Mouse (Mus musculus) NIH3T3 (cell line): ENCODE measurements around the gene Sele.

Experiments used
- DNase-seq: peaks from one replicate; pipeline ENCODE4 v3.0.0-alpha.2; 2012; ENCODE audit warnings: low read depth

The Sele gene

DNA sequence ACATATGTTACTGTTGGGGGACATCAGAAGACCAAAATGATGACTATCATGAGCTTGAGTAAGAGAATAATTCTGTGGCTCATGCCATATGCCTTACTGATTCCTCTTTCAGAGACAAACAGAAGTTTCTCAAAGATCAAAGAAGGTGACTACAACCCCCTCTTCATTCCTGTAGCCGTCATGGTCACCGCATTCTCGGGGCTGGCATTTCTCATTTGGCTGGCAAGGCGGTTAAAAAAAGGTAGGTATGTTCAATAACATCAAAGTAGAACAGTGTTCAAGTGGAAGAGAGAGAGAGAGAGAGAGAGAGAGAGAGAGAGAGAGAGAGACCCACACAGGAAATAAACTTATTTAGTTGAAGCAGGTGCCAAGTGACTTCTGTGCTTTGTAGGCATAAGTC lies 24.0 kb downstream of the Sele start:
- DNase-seq: no peak

DNA sequence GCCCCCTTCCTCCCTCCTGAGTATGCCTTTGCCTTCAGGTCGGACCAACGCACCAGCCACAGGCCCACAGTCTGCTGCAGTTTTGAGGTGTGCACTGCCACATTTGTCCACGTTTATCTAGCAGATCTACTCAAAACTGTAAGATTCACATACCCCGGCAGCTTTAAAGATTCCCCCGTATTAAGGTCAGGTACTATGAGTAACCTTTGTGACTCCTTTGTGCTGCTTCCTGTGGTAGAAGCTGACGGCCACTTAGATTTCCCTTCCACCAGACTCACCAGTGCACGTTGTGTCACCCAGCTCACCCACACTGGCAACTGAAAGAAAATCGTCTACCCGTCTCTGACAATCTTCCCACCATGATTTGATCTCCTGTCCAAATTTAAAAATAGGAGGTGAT lies 25.1 kb downstream of the Sele start:
- no peak for DNase-seq

DNA sequence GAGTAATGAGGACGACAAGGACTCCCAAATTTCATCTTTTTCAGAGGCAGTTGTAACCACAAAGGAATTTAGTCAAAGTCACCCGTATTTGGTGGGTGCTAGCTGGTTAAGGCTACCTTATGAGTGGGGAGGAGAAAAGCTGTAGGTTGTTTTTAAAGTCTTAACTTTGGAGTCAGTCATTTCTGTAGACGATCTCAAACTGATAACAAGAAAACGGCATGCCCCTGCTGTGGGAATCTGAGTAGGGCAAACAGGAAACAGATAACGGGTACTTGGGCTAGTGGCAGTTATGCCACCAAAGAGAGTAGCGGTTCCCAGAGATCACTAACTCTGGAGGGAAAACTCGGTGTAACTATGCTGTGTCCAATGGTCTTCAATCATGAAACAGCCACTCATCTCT lies 25.8 kb downstream of the Sele start:
- DNase-seq: no peak

DNA sequence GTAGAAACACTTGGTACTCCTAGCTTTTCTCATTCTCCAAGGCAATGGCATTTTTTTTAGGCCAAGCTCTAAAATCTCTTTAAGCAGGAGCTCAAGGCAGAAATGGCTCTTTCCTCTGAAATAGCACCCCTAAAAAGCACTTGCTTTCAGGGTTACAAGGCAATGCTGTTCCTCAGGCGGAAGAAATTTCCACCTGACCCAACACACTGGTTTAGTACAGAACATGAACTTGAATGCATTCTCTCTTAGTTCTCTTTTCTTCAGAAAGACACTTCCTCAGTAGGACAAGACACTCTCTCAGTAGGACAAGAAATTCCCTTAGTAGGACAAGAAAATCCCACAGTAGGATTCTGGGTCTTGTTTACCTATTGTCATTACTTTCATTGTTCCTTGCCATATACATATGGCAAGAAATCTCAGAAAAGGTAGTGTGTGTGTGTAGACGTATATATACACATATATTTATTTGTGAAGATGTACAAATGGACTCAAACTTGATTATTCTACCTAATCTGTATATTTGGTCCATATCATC lies 26.6 kb downstream of the Sele start:
- no peak for DNase-seq

DNA sequence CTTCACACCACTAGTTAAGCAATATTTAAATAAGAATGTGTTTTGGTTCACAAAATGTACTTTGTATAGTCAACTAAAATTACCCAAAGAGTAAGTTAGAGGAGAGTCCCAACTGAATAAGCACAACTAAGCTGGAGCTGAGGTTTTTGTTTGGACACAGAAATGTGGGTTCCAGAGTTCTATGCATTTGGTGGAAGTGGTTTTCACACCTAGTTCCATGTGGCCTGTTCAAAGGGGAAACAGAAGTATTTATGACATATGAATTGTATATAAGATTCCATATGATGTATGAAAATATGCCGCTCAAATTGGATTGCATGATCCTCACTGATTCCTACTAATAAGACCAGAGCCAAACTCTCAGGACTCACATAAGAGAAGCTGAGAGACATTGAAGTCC lies 27.4 kb downstream of the Sele start:
- DNase-seq: no peak

DNA sequence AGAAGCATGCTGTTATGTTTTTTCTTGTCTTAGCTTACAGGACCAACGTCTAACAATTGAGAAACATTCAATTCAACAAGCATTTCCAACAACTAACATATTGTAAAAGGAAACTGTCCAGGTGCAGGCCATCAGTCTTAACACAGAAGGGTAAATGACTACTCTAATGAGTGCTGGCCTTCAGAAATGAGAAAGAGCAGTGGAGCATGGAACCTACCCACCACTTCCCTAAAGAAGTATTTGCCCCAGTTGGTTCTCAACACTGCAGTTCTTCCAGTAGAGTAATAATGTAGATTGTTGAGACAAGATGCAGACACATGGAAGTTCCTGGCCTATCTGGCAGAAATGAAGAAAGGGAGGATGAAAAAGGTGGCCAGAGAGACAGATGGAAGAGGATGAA lies 28.4 kb downstream of the Sele start:
- DNase-seq: no peak

DNA sequence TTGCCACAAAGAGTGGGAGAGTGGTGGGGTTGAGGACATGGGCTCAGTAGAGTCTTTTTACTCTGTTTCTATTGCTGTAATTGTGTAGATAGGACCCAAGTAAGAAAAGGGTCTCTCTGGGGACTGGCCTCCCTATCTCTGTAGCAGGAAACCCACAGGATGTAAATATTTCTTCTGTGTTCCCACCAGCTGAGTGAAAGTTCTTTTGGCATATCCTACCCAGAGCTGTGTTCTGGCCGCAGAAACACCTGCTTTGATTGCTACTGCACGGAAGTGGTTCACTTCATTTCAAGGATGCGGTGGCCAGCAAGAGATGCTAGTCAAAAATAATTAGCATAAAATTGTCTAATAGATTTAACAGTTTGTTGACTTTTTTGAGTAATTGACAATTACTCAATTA lies 29.0 kb downstream of the Sele start:
- no peak for DNase-seq

DNA sequence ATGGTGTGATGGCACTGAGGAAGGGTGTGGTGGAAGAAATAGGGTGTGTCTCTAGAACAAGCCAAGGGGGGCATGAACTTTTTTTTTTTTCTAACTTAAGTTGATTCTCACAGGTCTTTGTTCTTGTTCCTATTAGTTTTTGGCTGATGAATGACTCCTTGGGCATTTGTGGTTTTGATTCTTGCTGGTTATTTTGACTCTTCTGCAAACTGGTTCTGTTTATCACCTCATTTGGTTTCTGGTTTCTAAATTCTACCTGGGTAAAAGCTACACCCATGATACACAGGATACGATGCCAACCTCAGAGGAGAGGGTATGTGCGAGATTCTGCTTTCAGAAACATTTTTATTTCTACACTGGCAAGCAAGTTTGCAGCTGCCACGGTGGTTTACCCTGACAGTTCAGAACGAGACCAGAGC lies 30.3 kb downstream of the Sele start:
- no peak for DNase-seq

DNA sequence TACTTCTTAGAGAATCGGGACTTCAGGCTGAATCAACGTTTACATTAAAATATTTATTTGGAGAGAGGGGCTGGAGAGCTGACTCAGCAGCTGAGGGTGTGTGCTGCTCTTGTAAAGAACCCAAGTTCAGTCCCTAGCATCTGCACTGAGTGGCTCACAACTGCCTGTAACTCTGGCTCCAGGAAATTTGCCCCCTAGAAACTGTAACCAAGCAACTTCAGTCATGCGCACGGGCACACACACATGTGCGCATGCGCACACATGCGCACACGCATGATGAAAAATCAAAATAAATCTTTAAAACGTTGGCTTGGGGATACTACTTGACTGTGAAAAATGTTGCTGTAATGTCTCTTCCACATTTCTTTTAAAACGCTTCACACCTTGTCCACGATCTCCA lies 31.1 kb downstream of the Sele start:
- DNase-seq: no peak

DNA sequence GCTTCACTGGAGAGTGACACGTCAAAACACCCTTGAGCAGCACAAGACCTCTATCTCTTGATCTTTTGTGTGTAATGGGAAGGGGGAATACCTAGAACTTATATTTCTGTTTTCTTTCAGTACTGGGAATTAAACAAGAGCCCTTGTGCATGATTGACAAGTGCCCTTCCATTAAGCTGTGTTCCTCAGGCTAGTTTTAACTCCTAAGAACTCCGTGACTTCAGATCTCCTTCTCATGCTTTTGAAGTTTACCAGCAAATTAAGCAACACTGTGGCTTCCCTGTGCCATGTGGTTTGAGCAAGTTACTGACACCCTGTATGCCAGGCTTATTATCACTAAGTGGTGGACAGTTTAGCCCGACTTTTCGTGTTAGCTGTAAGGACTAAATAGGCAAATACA lies 35.0 kb downstream of the Sele start:
- DNase-seq: no peak

DNA sequence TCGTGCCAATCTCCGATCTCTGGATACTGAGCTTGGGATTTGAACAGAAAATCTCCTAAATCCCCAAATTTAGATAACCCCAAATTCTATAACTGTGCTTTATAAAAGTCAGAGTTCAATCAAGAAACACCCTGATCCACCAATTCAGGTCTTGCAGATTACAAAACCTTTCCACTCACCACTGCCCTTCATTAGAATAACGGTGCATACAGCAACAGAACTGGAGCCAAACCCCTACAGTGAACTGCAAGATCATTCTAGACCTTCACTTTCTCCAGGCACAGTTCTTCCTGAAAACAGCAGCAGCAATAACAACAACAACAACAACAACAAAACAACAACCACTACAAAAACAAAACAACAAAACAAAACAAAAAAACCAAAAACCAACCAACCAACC lies 38.8 kb downstream of the Sele start:
- no peak for DNase-seq

DNA sequence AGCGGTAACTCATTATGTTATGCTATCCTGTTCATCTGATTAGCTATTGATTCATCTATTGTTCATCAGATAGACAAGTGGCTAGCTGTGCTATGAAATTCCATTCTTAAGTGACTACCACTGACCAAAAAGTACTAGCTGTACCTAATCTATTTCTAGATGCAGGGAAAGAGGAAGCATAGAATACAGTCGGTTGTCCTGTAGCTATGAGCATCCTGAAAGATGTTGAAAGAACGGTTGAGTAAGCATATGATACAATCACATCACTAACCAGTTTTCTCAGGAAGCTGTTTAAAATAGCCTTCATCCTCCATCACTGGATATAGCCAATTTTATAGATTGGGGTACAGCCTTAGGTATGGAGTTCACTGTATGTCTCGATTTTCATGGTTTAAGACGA lies 39.8 kb downstream of the Sele start:
- DNase-seq: no peak

DNA sequence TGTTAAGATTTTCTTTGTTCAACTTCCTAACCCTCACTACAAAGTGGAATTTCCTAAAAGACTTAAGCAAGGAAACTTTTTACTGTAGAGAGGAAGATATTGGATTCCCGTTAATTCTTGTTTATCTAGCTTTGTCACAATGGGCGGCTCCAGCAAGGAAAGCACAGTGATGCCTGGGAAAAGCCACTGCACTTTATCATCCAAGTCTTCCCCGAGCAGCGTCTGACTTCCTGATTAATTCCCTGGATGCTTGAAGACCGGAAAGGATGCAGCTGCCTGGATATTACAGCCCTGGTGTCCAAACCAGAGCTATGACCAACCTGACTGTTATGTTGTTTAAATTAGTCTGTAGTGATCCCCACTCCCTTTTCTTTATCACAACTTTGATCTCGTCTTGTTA lies 48.7 kb downstream of the Sele start:
- no peak for DNase-seq

DNA sequence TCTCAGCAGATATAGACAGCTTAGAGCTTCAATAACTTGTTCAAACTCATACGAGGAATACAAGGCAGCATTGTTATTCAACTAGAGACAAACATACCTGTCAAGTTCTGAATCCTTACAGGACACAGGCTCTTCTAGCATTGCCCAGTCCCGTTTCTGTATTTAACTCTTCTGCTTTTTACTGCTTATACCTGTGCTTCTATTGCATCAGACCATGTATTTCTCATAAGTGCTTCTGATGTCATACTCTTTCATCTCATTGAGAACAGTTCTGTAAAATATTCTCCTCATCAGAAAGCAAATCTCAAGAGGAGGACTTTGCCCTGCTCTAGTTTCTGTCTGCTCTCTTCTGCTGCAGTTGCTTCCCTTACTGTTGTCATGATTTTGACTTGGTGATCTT lies 49.9 kb downstream of the Sele start:
- DNase-seq: no peak

DNA sequence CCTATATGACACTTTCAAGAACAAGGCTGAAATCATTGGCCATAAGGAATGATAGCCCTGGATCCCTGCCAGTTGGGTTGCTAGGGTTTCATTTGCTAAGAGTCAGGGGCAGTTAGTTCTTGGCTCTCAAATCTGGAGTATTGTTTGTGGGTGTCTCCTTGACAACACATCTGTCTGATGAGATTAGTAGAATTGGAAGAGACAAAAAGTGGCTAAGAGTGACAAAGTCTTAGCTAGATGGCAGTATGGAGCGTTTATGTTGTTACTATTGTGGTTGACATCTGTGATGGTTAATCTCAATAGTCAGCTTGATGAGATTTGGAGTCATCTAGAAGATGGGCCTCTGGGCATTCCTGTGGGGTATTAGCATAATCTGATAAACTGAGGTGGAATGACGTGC lies 50.3 kb downstream of the Sele start:
- DNase-seq: peak; percentile 15
